Mouse (Mus musculus): Measurements from ENCODE around the gene Ccdc173.

DNA sequence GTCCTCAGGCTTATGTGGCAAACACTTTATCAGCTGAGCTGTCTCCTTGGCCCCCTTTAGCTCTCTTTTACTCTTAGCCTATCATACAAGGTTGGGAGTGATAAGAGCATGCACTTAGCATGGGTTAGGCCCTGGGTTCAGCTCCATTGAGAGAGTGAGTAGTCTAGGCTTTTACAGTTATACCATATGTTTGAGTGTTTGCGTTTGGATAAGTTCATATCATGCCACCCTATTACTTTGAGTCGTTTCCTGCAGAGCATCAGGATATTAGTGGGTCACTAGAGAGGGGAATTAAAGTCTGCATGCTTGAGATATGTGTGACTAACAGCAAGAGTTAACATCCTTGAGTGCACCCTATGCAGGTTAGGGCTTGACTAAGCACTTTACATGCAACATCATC, 40.3 kb upstream of the Ccdc173 start:
- no peak for TF ChIP-seq CTCF (IDR thresholded peaks at IDR 0.05; ENCODE audit: extremely low read depth, insufficient read length, insufficient replicate concordance, low read depth, low read length)
- no peak for TF ChIP-seq POLR2A (IDR thresholded peaks at IDR 0.05; ENCODE audit: low read depth, low read length)

All from small intestine, adult 2 months (tissue).